Mouse (Mus musculus) induced T-regulatory cell, adult 2 months (primary cell): ENCODE measurements around the gene Klhl29.

ENCODE experiments used
- DNase-seq: peaks from one replicate; pipeline ENCODE4 v3.0.0-alpha.2; 2012; ENCODE audit warnings: low read depth

Klhl29 gene

DNA sequence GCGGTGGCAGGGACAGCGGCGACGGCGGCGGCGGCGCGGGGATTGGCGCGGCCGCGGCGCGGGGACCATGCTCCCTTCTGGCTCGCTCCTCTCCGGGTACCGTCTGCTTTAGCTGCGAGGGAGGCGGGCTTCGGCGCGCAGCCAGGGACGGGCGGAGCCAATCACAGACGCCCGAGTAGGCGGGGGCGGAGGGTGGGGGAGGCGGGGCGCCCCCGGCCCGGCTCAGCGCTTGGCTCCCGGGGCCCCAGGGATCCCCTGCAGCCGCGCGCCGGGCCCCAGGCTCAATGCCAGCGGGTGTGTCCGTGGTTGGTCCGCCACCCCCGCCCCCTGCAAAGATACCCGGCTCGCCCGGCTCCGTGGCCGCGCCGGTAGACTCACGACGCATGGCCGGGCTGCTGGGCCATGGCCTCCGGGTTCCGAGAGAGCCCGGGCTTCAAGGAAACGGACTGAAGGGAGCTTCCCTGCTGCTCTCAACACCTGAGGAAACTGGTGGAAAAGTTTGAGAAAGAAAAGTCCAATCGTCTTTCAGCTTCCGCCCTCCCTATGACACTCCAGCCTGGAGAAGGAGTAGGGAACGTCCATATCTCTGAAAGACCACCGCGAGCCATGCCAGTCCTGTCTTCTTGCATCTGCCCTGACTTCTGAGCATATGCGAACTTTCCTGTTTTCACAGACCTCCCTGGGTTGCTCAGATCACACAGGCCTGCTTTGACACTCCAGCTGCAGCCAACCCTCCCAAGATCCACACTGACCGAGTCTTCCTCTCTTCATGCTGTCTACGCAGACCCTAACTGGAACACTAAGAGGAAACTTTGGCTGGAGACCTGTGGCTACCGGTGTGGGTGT lies at the start of gene Klhl29:
TSS of gene Klhl29 (minus strand) at position 67 of the 846 bp plus-strand sequence.
- DNase-seq, result no peak

DNA sequence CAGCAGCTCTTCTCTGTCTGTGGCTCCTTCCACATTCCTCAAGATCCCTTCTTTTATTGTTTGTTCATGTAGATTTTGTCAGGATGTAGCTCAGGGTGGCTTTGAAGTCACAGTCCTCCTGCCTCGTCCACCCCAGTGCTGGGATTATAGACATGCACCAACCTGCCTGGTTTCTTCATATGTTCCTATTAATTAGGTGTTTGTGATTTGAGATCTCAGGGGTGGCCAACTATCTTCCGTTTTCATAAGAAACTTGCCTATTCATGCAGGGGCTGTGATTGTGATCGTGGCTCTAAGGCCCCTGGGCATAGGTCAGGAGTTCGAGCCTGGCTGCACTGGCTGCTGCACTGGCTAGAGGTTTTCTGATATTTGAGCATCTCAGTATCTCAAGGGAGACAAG lies 49.8 kb upstream of the Klhl29 start:
- DNase-seq, result no peak

GRCm38 (mm10) chr12:5415806-5416205 lies 40.3 kb upstream of the Klhl29 start:
- DNase-seq, result no peak

- DNase-seq, result no peak
Observed at GRCm38 (mm10) chr12:5413976-5414375, 38.5 kb upstream of the Klhl29 start.

- DNase-seq, result no peak
Observed at GRCm38 (mm10) chr12:5411761-5412537, 36.5 kb upstream of the Klhl29 start.

- DNase-seq, result no peak
Observed at GRCm38 (mm10) chr12:5411346-5411745, 35.9 kb upstream of the Klhl29 start.

- peak; percentile 12 for DNase-seq
Observed at GRCm38 (mm10) chr12:5410391-5411115, 35.1 kb upstream of the Klhl29 start.

DNA sequence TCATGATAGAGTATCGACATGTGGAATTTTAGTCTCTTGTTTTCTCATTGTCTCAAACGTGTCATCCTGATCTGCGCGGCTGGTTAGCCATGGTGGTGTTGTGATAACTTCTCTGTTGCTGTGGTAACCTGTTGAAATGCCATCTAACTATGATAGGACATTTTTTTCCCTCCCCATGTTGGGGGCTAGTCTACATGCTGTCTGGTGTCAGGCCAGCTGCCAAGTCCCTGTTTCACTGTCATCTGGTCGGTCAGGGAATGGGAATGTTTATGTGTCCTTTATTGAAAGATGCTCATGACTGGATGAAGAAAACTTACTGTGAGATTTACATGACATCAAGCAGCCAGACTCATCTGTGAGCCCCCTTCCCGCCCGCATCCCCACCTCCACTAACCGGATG lies 31.7 kb upstream of the Klhl29 start:
- no peak for DNase-seq

DNA sequence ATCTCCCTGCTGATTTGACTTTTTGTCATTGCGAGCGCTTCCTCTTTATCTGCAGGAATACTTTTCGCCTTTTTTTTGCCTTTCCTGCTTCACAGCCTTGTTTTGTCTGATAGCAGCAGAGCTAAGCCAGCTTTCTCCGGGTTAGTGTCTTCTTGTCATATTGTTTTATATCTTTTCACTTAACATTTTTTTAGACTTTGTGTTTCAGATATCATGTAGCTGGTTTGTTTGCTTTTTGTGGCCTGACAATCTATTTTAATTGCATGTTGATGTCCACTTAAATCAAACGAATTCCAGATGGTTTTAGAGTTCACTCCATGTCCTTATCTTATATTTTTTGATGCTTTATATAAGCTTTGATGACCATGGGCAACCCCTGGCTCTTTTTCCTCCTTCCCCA lies 21.9 kb upstream of the Klhl29 start:
- DNase-seq, result no peak

GRCm38 (mm10) chr12:5395188-5395587 lies 19.7 kb upstream of the Klhl29 start:
- DNase-seq, result no peak

GRCm38 (mm10) chr12:5387112-5387511 lies 11.6 kb upstream of the Klhl29 start:
- no peak for DNase-seq

- no peak for DNase-seq
Observed at GRCm38 (mm10) chr12:5386688-5387087, 11.2 kb upstream of the Klhl29 start.

GRCm38 (mm10) chr12:5381694-5382093 lies 6.2 kb upstream of the Klhl29 start:
- DNase-seq, result no peak

DNA sequence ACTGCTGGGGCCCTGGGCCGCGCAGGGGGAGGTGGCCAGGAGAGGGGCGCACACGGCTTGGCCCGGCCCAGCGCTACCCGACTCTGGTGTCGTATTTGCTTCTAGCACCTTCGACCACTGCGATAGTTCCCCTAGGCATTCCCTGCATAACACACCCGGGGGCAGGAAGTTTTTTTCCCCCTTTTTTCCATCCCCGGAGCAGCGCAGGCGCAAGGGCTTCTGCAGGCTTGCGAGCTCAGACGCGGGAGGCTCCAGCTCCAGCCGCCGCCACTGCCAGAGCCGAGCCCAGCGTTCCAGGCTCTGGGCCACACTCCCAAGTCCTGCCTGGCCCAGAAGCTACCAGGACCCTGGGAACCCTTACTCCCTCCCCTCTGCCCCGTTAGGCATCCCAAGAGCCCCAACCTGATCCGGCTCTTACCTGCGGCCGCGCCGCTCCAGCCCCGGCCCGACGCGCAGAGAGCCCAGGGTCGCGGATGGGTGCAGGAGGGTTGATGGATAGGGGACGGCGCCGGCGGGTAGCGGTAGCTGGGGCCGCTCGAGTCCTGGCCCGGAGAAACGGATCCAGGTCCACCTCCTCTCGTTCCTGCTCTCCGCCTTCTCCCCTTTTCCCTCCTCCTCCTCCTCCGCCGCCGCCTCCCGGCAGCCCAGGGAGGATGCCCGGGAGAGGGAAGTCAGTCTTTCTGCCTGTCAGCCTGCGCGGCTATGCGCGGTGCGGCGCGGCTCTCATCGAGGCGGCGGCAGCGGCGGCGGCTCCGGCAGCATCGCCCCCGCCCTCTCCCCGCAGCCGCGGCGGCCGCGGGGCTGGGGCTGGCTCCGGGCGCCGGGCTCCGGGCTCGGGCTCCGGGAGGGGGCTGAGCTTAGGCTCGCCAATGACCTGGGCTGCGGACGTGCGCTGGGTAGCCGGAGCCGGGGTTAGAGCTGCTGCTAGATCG lies 532 bp downstream of the Klhl29 start:
- no peak for DNase-seq

DNA sequence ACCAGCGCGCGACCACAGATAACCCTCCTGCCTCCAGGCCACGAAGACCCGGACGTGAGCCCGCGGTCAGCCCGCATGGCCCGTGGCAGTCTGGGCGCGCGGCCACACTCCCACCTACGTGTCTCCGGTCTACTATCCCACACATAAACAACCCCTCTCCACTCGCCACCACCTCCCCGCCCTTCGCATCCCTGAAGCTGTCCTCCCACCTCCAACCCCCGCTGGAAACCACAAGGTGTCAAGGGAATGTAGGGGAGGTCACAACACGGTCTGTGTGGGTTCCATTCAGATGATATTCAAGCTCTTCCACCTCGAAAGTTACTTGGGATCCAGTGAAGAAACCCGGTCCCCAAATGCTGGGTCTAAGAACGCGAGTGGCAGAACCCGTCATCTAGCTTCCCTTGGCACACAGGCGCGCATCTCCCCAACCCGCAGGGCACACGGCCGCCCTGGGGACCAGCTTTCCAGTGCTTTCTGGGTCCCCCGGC lies 1.2 kb downstream of the Klhl29 start:
- DNase-seq, result no peak

DNA sequence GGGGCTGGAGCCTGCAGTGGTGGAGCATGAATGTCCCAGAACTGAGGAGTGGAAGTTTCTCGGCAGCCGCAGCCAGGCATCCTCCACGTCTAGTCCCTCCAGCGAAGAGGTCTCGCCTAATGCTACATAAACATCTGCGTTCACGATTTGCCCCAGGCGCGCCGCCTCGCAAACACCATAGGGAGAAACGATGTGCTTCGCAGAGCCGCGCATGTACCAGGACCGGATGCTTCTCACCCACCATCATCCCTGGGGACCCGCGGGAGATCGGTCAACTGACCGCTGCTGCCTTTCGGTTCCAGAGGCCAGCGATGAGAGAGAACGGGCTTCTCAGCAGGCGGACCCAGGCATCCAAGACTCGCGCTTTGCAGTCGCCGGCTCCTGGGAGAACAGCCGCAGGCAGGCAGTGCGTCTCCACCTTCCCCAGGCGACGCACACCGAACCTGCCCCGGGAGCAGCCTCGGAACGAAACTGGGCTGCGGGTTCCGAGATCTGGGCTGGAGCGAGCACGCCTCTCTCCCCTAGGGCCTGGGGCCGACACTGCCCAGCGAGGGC lies 1.8 kb downstream of the Klhl29 start:
- no peak for DNase-seq

DNA sequence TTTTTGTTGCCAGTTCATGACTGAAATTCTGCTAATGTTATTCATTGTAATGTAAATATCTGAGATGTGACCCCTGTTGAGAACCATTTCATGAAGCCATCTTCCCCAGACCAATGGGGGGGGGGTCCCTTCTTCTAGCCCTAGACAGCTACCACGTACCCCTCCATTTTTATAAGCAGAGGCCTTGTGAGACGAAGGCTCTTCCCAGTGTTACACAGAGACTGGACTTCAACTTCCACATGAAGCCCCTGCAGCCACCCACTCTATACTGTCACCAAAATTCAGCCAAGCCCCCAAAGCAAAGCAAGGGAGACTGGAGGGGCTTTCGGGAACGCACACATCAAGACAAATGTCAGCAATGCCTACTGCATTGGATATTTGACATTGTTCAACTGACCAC lies 6.1 kb downstream of the Klhl29 start:
- no peak for DNase-seq

DNA sequence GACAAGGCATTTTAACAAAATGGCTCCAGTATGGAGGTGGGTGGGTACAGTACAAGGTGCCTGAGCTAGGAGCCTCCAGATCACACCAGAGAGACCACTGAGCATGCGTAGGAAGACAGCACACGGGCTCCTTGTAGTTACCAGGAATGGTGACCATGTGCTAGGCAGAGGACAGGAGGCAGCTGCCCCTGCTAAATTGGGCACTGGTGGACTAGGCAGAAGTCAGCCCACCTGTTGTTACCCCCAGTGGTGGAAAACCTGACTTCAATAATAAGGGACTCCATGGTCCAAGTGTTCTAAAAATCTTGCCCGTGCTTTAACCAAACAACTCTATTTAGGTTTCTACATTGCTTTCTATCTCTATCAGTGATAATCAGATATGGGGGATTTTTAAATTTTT lies 10.6 kb downstream of the Klhl29 start:
- no peak for DNase-seq

DNA sequence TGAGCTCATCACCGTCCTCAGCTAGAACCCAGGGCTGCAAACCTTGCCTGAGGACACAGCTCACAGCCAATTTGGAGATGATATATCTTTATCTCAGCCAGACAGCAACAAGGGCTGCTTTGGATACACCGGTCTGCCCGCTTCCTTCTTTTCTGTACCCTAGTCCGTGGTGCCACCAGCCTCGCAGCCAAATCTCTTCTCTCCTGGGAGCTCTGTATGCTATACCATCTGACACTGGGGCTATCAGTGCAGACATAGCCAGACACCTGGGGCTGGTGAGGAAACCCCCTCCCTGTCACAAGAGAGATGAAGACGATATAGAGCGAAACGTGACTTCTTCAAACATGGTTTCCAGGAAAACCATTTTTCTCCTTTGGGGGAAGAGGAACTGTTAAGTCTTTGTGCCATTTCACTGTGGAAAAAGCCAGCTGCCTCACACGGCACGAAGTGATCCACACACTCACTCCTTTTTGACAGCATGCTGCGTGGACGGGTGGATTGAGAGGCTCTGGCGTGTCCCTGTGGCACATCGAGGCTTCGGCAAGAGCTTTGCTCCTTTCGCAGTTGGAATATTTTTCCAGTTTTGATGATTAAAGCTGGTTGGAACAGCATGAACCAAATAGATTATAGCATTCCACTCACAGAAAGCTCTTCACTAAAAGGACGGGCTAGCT lies 11.4 kb downstream of the Klhl29 start:
- no peak for DNase-seq

GRCm38 (mm10) chr12:5359065-5359464 lies 16.4 kb downstream of the Klhl29 start:
- no peak for DNase-seq
